Mouse (Mus musculus) lung, embryonic 15.5 days (tissue): Measurements from ENCODE around the gene Tnxb. TPM values are rescaled to one million over a fixed set of nuclear protein-coding genes. Genes with fewer than 3 reads are reported as not detected.
A peak's percentile ranks its signal among the peaks of the same experiment; 100 is the strongest.

Source experiments
- ATAC-seq: fragments of 200-750 bp; cut with Nextera tagmentation; 2 replicates; pipeline ENCODE4 v1.8.0; 2017; ENCODE audit warnings: moderate number of reproducible peaks, borderline replicate concordance; ENCODE audit not compliant: low FRiP score, low TSS enrichment; ENCODE audit errors: extremely low read depth
- H3K27ac ChIP-seq: fragments of 300-500 bp; sonication (generic); 2 replicates; pipeline ENCODE4 v1.5.1; 2015; ENCODE audit warnings: moderate library complexity, mild to moderate bottlenecking, inconsistent platforms
- H3K27me3 ChIP-seq: fragments of 300-500 bp; sonication (generic); 2 replicates; pipeline ENCODE4 v1.6.1; 2015; ENCODE audit warnings: inconsistent platforms
- H3K36me3 ChIP-seq: fragments of 300-500 bp; sonication (generic); 2 replicates; pipeline ENCODE4 v1.6.1; 2015; ENCODE audit warnings: inconsistent platforms
- H3K4me1 ChIP-seq: fragments of 300-500 bp; sonication (generic); 2 replicates; pipeline ENCODE4 v1.6.1; 2015; ENCODE audit warnings: inconsistent platforms
- H3K4me2 ChIP-seq: fragments of 300-500 bp; sonication (generic); 2 replicates; pipeline ENCODE4 v1.6.1; 2015; ENCODE audit warnings: inconsistent platforms, mild to moderate bottlenecking, moderate library complexity
- H3K4me3 ChIP-seq: fragments of 300-500 bp; sonication (generic); 2 replicates; pipeline ENCODE4 v1.5.1; 2015; ENCODE audit warnings: mild to moderate bottlenecking, inconsistent platforms
- H3K9ac ChIP-seq: fragments of 300-500 bp; sonication (generic); 2 replicates; pipeline ENCODE4 v1.6.1; 2015; ENCODE audit warnings: inconsistent platforms
- H3K9me3 ChIP-seq: fragments of 300-500 bp; sonication (generic); 2 replicates; pipeline ENCODE4 v1.6.1; 2016; ENCODE audit warnings: inconsistent platforms
- WGBS: fragments of 180-500 bp; shearing (Covaris S2); methylation state at CpG from one replicate; pipeline ENCODE4 v1.1.7; 2015; 5-methylcytosine and 5-hydroxymethylcytosine counted together
- polyA plus RNA-seq: library from polyadenylated mRNA; unstranded; fragments of >200 nt; fragmentation: Nextera tagmentation; extraction: Ambion mirVana; gene quantifications from 2 replicates; pipeline ENCODE4 v1.2.1, GENCODE M21; 2015

Gene Tnxb
- polyA plus RNA-seq, 1 experiment from 2014 or later, result 0.77 TPM

DNA sequence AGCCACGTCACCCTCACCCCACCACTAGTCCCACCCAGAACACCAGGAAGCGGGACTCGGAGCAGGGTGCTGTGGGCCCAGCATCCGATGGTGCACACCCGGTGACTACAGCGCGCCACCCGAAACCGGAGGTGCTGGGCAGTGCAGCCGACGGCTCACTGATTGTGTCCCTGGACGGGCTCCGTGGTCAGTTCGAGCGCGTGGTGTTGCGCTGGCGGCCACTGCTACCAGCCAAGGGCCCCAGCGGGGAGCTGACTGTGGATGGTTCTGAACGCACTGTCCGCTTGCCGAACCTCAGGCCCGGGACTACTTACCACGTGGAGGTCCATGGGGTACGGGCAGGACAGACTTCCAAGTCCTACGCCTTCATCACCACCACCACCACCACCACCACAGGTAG lies 9.9 kb downstream of the Tnxb start:
- H3K27me3 ChIP-seq, result peaks cover 48% of the 10 kb centered on the region
- no peak for ATAC-seq
- H3K4me2 ChIP-seq, result no peak overlapping the region
- no peak overlapping the region for H3K9ac ChIP-seq
- H3K27ac ChIP-seq, result no peak overlapping the region
- WGBS, result 74% methylated on average over 26 of the region's 26 CpGs
- no peaks in the 10 kb centered on the region for H3K36me3 ChIP-seq
- no peaks in the 10 kb centered on the region for H3K9me3 ChIP-seq
- H3K4me1 ChIP-seq, result peaks cover 47% of the 10 kb centered on the region
- no peak overlapping the region for H3K4me3 ChIP-seq

GRCm38 (mm10) chr17:34680621-34681020 lies 10.3 kb downstream of the Tnxb start:
- peaks cover 47% of the 10 kb centered on the region for H3K4me1 ChIP-seq
- H3K27ac ChIP-seq, result no peak overlapping the region
- no peak overlapping the region for H3K4me2 ChIP-seq
- no peaks in the 10 kb centered on the region for H3K9me3 ChIP-seq
- H3K9ac ChIP-seq, result no peak overlapping the region
- no peak overlapping the region for H3K4me3 ChIP-seq
- no peaks in the 10 kb centered on the region for H3K36me3 ChIP-seq
- ATAC-seq, result no peak
- WGBS, result 70% methylated on average over 4 of the region's 4 CpGs
- H3K27me3 ChIP-seq, result peaks cover 45% of the 10 kb centered on the region

DNA sequence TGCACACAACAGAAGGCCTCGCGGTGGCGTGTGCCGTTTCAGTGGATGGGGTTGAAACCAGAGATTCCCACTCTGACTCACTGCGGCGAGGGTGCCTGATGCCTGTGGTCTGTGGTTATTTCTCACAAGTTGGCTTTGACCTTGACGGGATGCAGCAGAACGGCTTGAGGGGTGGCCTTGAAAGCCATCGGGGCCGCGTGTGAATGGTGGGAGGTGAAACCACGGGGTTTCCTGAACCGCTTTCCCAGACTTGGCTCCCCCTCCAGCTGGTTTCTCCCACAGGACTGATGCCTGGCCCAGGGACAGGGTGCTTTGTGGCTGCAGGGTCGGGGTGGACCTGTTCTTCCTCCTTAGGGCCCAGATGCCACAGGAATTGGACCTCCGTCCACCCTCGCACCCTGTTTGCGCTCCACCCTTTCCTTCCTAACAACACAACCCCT lies 10.8 kb downstream of the Tnxb start:
- Histone ChIP-seq H3K4me1 (peaks cover 47% of the 10 kb centered on the region), H3K27ac (no peak overlapping the region), H3K27me3 (peaks cover 44% of the 10 kb centered on the region), H3K4me2 (no peak overlapping the region), H3K9me3 (no peaks in the 10 kb centered on the region), H3K4me3 (no peak overlapping the region), H3K9ac (no peak overlapping the region), H3K36me3 (no peaks in the 10 kb centered on the region)
- no peak for ATAC-seq
- WGBS, result 59% methylated on average over 17 of the region's 17 CpGs

GRCm38 (mm10) chr17:34681881-34682536 lies 11.7 kb downstream of the Tnxb start:
- Histone ChIP-seq H3K4me2 (no peak overlapping the region), H3K4me1 (peaks cover 47% of the 10 kb centered on the region), H3K9me3 (no peaks in the 10 kb centered on the region), H3K27me3 (peaks cover 36% of the 10 kb centered on the region), H3K36me3 (no peaks in the 10 kb centered on the region), H3K9ac (no peak overlapping the region), H3K27ac (no peak overlapping the region), H3K4me3 (no peak overlapping the region)
- 65% methylated on average over 11 of the region's 11 CpGs for WGBS
- no peak for ATAC-seq

DNA sequence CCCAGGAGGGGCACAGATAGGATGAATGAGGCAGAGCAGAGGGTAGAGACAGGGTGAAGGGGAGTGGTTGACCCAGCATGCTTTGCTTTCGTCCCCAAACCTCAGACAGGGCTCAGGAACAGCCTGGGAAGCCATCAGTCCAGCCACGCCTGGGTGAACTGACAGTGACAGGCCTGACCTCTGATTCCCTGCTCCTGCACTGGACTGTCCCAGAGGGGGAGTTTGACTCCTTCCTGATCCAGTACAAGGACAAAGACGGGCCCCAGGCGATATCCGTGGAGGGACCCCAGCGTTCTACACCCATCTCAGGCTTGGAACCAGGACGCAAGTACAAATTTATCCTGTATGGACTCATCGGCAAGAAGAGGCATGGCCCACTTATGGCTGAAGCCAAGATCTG lies 12.8 kb downstream of the Tnxb start:
- Histone ChIP-seq H3K9me3 (no peaks in the 10 kb centered on the region), H3K4me3 (no peak overlapping the region), H3K9ac (no peak overlapping the region), H3K27ac (no peak overlapping the region), H3K36me3 (no peaks in the 10 kb centered on the region), H3K4me1 (peaks cover 47% of the 10 kb centered on the region), H3K4me2 (no peak overlapping the region), H3K27me3 (peaks cover 24% of the 10 kb centered on the region)
- WGBS, result 58% methylated on average over 8 of the region's 8 CpGs
- no peak for ATAC-seq

DNA sequence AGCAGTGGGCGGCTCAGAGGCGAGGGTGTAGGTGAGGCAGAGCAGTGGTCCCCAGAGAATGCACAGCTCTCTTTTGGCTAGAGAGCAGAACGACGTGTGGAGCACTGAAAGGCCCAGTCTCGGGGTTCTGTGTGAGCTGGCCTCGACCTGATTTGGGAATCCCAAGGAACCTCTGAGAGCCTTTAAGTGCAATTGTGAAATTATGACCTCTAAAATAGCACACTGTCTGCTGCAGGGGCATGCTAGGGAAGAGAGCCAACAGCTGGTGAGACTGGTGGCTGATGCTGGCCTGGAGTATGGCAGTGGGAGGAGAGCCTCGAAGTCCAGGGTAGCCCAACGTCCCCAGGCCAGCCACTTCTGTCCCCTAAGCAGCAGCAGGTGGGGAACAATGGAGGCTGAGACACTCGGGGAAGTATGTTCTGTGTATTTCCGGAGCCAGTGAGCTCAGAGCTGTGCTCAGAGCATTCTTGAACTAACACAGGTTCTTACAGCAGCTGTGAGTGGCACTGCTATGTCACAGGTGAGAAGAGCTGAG lies 13.4 kb downstream of the Tnxb start:
- WGBS, result 47% methylated on average over 10 of the region's 10 CpGs
- H3K36me3 ChIP-seq, result no peaks in the 10 kb centered on the region
- no peak overlapping the region for H3K27ac ChIP-seq
- H3K4me2 ChIP-seq, result no peak overlapping the region
- H3K4me3 ChIP-seq, result no peak overlapping the region
- H3K4me1 ChIP-seq, result peaks cover 47% of the 10 kb centered on the region
- H3K9me3 ChIP-seq, result no peaks in the 10 kb centered on the region
- peaks cover 18% of the 10 kb centered on the region for H3K27me3 ChIP-seq
- no peak overlapping the region for H3K9ac ChIP-seq
- no peak for ATAC-seq

- Histone ChIP-seq H3K4me3 (no peak overlapping the region), H3K36me3 (no peaks in the 10 kb centered on the region), H3K9ac (no peak overlapping the region), H3K4me1 (peaks cover 47% of the 10 kb centered on the region), H3K9me3 (no peaks in the 10 kb centered on the region), H3K27me3 (peaks cover 12% of the 10 kb centered on the region), H3K4me2 (no peak overlapping the region), H3K27ac (no peak overlapping the region)
- ATAC-seq, result no peak
- 31% methylated on average over 9 of the region's 9 CpGs for WGBS
Observed at GRCm38 (mm10) chr17:34684253-34684893, 14.0 kb downstream of the Tnxb start.

DNA sequence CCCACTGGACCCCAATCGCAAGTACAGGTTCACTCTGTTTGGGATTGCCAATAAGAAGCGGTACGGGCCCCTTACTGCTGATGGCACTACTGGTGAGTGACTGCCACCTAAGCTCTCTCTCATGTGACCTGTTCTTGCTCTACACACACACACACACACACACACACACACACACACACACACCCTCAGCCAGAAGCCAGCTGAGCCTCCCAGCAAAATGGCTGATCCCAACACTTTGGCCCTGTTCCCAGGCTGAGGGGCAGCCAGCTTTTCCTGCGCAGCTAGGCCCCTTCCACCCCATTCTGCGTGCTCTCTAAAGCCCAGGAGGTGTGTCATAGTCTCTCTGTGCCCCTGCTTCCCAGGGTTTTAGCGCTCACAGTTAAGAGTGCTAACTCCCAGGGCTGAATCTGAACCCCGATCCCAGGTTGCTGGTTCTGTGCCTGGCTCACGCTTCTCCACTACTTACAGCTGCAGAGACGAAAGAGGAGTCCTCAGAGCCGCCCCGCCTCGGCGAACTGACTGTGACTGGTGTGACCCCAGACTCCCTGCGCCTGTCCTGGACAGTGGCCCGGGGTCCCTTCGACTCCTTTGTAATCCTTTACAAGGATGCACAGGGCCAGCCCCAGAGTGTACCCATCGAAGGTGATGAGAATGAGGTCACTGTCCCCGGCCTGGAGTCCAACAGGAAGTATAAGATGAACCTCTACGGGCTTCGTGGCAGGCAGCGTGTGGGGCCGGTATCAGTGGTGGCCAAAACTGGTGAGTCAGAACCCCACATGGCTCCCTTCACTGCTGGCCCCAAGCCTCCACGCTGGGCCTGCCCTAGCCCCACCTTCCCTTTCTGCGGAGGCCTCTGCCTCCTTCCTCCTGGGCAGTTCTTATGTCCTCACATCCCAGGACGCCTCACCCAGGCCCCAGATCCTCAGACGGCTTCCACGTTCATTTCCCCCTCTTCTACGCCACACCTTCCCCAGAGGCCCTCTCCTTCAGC lies 15.1 kb downstream of the Tnxb start:
- no peaks in the 10 kb centered on the region for H3K9me3 ChIP-seq
- H3K27me3 ChIP-seq, result peaks cover 3% of the 10 kb centered on the region; the same call in 1 of the 2 replicates
- H3K36me3 ChIP-seq, result no peaks in the 10 kb centered on the region
- peaks cover 50% of the 10 kb centered on the region for H3K4me1 ChIP-seq
- no peak overlapping the region for H3K9ac ChIP-seq
- peak overlapping the region; percentile 62 for H3K27ac ChIP-seq
- H3K4me3 ChIP-seq, result no peak overlapping the region
- peak; percentile 71 for ATAC-seq
- WGBS, result 63% methylated on average over 28 of the region's 28 CpGs
- no peak overlapping the region for H3K4me2 ChIP-seq

DNA sequence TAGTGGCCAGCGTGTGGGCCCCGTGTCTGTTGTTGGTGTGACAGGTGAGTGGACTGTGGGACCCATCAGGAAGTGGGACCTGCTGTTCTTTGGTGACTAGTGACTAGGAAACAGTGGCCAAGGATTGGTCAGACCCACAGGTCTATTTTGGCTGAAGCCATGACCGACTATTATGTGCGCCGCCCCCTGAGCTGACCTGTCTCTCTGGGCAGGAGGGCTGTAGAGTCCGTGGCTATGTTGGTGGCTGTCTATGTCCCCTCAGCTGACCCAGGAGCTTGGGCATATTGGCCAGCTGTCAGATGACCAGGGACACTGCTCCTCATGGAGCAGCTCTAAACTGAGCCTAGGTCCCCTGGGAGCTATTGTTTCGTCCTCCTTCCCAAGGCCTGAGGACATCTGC lies 18.6 kb downstream of the Tnxb start:
- no peak overlapping the region for H3K27ac ChIP-seq
- WGBS, result 89% methylated on average over 7 of the region's 7 CpGs
- H3K4me1 ChIP-seq, result peaks cover 45% of the 10 kb centered on the region
- no peaks in the 10 kb centered on the region for H3K36me3 ChIP-seq
- no peak for ATAC-seq
- no peak overlapping the region for H3K4me3 ChIP-seq
- H3K4me2 ChIP-seq, result no peak overlapping the region
- H3K9ac ChIP-seq, result no peak overlapping the region
- H3K27me3 ChIP-seq, result no peaks in the 10 kb centered on the region
- no peaks in the 10 kb centered on the region for H3K9me3 ChIP-seq

GRCm38 (mm10) chr17:34690458-34690857 lies 20.1 kb downstream of the Tnxb start:
- Histone ChIP-seq H3K27ac (no peak overlapping the region), H3K27me3 (no peaks in the 10 kb centered on the region), H3K4me1 (peaks cover 30% of the 10 kb centered on the region), H3K4me3 (no peak overlapping the region), H3K4me2 (no peak overlapping the region), H3K9me3 (no peaks in the 10 kb centered on the region), H3K36me3 (no peaks in the 10 kb centered on the region), H3K9ac (no peak overlapping the region)
- 27% methylated on average over 4 of the region's 4 CpGs for WGBS
- no peak for ATAC-seq

GRCm38 (mm10) chr17:34692906-34693305 lies 22.6 kb downstream of the Tnxb start:
- Histone ChIP-seq H3K4me2 (no peak overlapping the region), H3K9ac (no peak overlapping the region), H3K27me3 (no peaks in the 10 kb centered on the region), H3K9me3 (no peaks in the 10 kb centered on the region), H3K36me3 (no peaks in the 10 kb centered on the region), H3K27ac (0 out of 2 replicates have a peak overlapping the region, but pooled peaks have one; percentile 22), H3K4me3 (no peak overlapping the region), H3K4me1 (peaks cover 22% of the 10 kb centered on the region; the same call in 1 of the 2 replicates)
- no peak for ATAC-seq
- WGBS, result 59% methylated on average over 7 of the region's 7 CpGs
